8 mouse cellular contexts compared by ENCODE assay signal in genomic region chr14:55822435-55822990, GRCm38 (mm10). TPM values are rescaled to one million over a fixed set of nuclear protein-coding genes. Genes with fewer than 3 reads are reported as not detected.
A peak's percentile ranks its signal among the peaks of the same experiment; 100 is the strongest.
DNase-seq lines count a peak whose midpoint lies in the region; ATAC-seq lines count a peak whose summit lies in the region.

No protein-coding gene starts in this region.

- H3K9ac ChIP-seq in hindbrain, embryonic 11.5 days (ENCODE audit: low read depth, low read length), result peak overlapping the region; percentile 73; the same call in 1 of the 2 replicates

- peak overlapping the region; percentile 80 for H3K4me2 ChIP-seq in hindbrain, embryonic 11.5 days (replicated peaks; ENCODE audit: low read depth, low read length)

- H3K27me3 ChIP-seq in hindbrain, embryonic 11.5 days (ENCODE audit: control insufficient read depth, insufficient read depth, low read length), result peaks cover 9% of the 10 kb centered on the region

- peak; percentile 72 for ATAC-seq in frontal cortex, adult (ENCODE audit: low TSS enrichment)
- ATAC-seq in hindbrain, embryonic 11.5 days (ENCODE audit: low FRiP score), result peak; percentile 12; the same call in 1 of the 2 replicates

- H3K9me3 ChIP-seq in hindbrain, embryonic 11.5 days (ENCODE audit: control insufficient read depth, low read length), result no peaks in the 10 kb centered on the region

- H3K27ac ChIP-seq in hindbrain, embryonic 11.5 days (ENCODE audit: low read depth, low read length), result peak overlapping the region; percentile 86

- DNase-seq in R1 (ENCODE audit: low read depth, low spot score), result peak; percentile 95
- DNase-seq in cerebellum, adult 9-10 months, result peak; percentile 69
- peak; percentile 88 for DNase-seq in hindbrain, embryonic 11.5 days (ENCODE audit: low spot score)
- DNase-seq in layer of hippocampus, postnatal 10 days (ENCODE audit: low spot score in 2 of 2), result peak; percentile 69 to 80
- peak; percentile 92 for DNase-seq in lung, postnatal 25 days (ENCODE audit: low spot score)
- peak; percentile 71 for DNase-seq in ovary, postnatal 36 days (ENCODE audit: low spot score)
- DNase-seq in thymus, postnatal 4 days, result peak; percentile 87

- no peaks in the 10 kb centered on the region for H3K36me3 ChIP-seq in hindbrain, embryonic 11.5 days (ENCODE audit: control insufficient read depth, insufficient read depth, low read length)

- peak overlapping the region; percentile 44 for H3K4me3 ChIP-seq in hindbrain, embryonic 11.5 days (ENCODE audit: low read depth, low read length)

- H3K4me1 ChIP-seq in hindbrain, embryonic 11.5 days (replicated peaks; ENCODE audit: control insufficient read depth, insufficient read depth, low read length), result peaks cover 8% of the 10 kb centered on the region; the same call in 1 of the 2 replicates

- 6% methylated on average over 12 of the region's 13 CpGs for WGBS in hindbrain, embryonic 11.5 days

RNA-seq across cellular contexts. Expression of gene Nfatc4, which starts 0.4 kb away (rescaled TPM):
- polyA plus RNA-seq in hindbrain, embryonic 11.5 days (2014; fragmentation: Nextera tagmentation; extraction: Ambion mirVana), result 19.5 and 25.5 TPM in 2 replicates
- total RNA-seq in layer of hippocampus, postnatal 10 days (2021), result 1 to 10 TPM; 3.9 to 5.8 TPM

RNA-seq across cellular contexts. Expression of gene Nynrin, which starts 31.3 kb away (rescaled TPM):
- polyA plus RNA-seq in hindbrain, embryonic 11.5 days (2014; fragmentation: Nextera tagmentation; extraction: Ambion mirVana), result 8.3 and 8.8 TPM in 2 replicates
- total RNA-seq in layer of hippocampus, postnatal 10 days (2021), result 10 to 100 TPM; 17.0 to 17.3 TPM

RNA-seq across cellular contexts. Expression of gene Ripk3, which starts 33.8 kb away (rescaled TPM):
- polyA plus RNA-seq in hindbrain, embryonic 11.5 days (2014; fragmentation: Nextera tagmentation; extraction: Ambion mirVana), result 11.0 and 12.9 TPM in 2 replicates
- 1 to 10 TPM in 1 of 2 experiments, under 1 TPM in 1; 0.78 to 2.2 TPM for total RNA-seq in layer of hippocampus, postnatal 10 days (2021)

RNA-seq across cellular contexts. Expression of gene Adcy4, which starts 38.6 kb away (rescaled TPM):
- 6.6 and 7.6 TPM in 2 replicates for polyA plus RNA-seq in hindbrain, embryonic 11.5 days (2014; fragmentation: Nextera tagmentation; extraction: Ambion mirVana)
- 1 to 10 TPM; 6.7 to 9.0 TPM for total RNA-seq in layer of hippocampus, postnatal 10 days (2021)

RNA-seq across cellular contexts. Expression of gene Ltb4r1, which starts 56.8 kb away (rescaled TPM):
- 0.14 TPM in 1 of 2 replicates, not detected in the other for polyA plus RNA-seq in hindbrain, embryonic 11.5 days (2014; fragmentation: Nextera tagmentation; extraction: Ambion mirVana)
- total RNA-seq in layer of hippocampus, postnatal 10 days (2021), result under 1 TPM; 0.62 to 0.69 TPM

Comparison
In these comparisons a context has a peak if more than half of its experiments do, and no peak if none do; other contexts are left out.
1. Peak in every context shown above with its lines: DNase-seq, ATAC-seq, H3K4me3 ChIP-seq and H3K27ac ChIP-seq.